Mouse (Mus musculus): ENCODE data around the gene Zfp872. TPM values are rescaled to one million over a fixed set of nuclear protein-coding genes. Genes with fewer than 3 reads are reported as not detected.
"Not testable (repeated sequence)": the region's sequence is repeated elsewhere in the genome, so short reads cannot be mapped to it uniquely, and the experiment has no call there.

The Zfp872 gene
- polyA plus RNA-seq (2016; fragmentation: Nextera tagmentation; extraction: Ambion mirVana), result 0.24 and 0.26 TPM in 2 replicates

DNA sequence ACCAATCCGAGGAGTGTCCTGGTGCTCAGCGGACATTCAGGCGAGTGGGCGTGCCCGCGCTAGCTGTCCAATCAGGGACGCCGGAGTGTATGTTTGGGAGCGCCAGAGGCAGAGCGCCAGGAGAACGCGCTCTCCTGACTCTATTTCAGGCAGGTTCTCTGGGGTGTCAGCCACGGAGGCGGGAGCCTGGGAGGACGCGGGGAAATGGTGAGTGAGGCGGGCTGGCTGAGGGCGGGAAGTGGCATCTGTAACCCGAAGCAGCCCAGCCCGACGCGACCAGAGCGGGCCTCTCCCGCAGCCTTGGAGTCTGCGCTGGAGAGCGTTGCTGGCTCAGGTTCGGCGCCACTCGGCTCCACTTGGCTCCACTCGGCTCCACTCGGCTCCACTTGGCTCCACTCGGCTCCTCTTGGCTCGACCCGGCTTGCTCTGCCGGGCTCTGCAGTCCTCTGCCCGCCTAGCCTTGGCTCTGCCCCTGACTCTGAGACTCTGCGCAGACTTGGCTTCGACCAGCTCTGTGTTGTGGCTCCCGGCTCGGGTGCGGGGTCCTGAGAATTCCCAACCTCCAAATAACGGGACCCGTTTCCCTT lies at the start of gene Zfp872:
TSS of gene Zfp872 (plus strand) at position 66 of the 587 bp plus-strand sequence.
- Histone ChIP-seq H3K4me1 (0 out of 2 replicates have a peak, but pooled peaks cover 3% of the 10 kb centered on the region), H3K9me3 (peaks cover 24% of the 10 kb centered on the region), H3K36me3 (replicated peaks) (no peaks in the 10 kb centered on the region), H3K4me3 (peak within 1 kb of the TSS; percentile 52), H3K27ac (replicated peaks) (peak within 1 kb of the TSS; percentile 30; the same call in 1 of the 2 replicates), H3K27me3 (replicated peaks; ENCODE audit: low read depth, poor library complexity, severe bottlenecking) (peaks cover 21% of the 10 kb centered on the region)
- WGBS, result 12% methylated on average over 43 of the region's 43 CpGs
- peak; percentile 77 for DNase-seq (ENCODE audit: low spot score)

DNA sequence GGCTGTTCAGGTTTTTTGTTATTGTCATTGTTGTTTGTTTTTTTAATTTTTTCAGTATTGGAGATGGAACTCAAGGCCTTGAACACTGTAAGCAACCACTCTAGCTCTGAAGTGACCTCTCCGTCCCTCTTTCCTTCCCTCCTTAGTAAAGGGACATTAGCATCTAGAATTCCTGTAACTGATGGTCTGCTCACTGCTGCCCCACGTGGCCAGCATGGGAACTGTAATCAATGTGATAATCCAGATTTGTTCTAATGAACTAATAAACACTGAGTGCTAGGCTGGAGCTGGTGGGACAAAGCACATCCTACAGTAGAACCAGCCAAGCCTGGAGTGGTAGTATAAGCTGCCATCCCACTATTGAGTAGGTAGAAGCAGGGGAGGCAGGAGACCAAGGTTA lies 49.4 kb upstream of the Zfp872 start:
- Histone ChIP-seq H3K9me3 (peaks cover 3% of the 10 kb centered on the region; the same call in 1 of the 2 replicates), H3K27me3 (replicated peaks; ENCODE audit: low read depth, poor library complexity, severe bottlenecking) (peaks cover 29% of the 10 kb centered on the region), H3K36me3 (replicated peaks) (no peaks in the 10 kb centered on the region), H3K27ac (replicated peaks) (no peak overlapping the region), H3K4me1 (peaks cover 13% of the 10 kb centered on the region; the same call in 1 of the 2 replicates), H3K4me3 (no peak overlapping the region)
- DNase-seq (ENCODE audit: low spot score), result peak; percentile 53
- 31% methylated on average over 2 of the region's 2 CpGs for WGBS

DNA sequence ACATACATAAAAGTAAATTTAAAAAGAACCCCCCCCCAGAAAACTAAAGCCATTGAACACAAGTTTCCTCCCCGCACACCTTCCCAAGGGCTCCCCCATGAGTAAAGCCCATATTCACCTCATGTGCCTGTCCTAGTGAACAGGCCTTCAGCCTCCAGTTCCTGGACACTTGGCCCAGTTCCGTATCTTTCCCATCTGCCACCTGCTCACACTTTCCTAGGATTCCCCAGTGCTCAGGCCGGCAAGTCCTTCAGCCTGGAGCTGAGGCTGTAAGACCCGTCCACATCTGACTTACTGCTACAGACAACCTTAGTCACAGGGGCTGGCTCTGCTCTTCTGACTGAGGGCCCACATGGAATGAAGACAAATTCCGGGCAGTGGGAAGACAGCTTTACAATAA lies 48.1 kb upstream of the Zfp872 start:
- Histone ChIP-seq H3K4me3 (no peak overlapping the region), H3K27me3 (replicated peaks; ENCODE audit: low read depth, poor library complexity, severe bottlenecking) (peaks cover 28% of the 10 kb centered on the region), H3K9me3 (peaks cover 3% of the 10 kb centered on the region; the same call in 1 of the 2 replicates), H3K27ac (replicated peaks) (no peak overlapping the region), H3K4me1 (peaks cover 13% of the 10 kb centered on the region; the same call in 1 of the 2 replicates), H3K36me3 (replicated peaks) (no peaks in the 10 kb centered on the region)
- DNase-seq (ENCODE audit: low spot score), result no peak
- WGBS, result 95% methylated on average over 5 of the region's 5 CpGs

DNA sequence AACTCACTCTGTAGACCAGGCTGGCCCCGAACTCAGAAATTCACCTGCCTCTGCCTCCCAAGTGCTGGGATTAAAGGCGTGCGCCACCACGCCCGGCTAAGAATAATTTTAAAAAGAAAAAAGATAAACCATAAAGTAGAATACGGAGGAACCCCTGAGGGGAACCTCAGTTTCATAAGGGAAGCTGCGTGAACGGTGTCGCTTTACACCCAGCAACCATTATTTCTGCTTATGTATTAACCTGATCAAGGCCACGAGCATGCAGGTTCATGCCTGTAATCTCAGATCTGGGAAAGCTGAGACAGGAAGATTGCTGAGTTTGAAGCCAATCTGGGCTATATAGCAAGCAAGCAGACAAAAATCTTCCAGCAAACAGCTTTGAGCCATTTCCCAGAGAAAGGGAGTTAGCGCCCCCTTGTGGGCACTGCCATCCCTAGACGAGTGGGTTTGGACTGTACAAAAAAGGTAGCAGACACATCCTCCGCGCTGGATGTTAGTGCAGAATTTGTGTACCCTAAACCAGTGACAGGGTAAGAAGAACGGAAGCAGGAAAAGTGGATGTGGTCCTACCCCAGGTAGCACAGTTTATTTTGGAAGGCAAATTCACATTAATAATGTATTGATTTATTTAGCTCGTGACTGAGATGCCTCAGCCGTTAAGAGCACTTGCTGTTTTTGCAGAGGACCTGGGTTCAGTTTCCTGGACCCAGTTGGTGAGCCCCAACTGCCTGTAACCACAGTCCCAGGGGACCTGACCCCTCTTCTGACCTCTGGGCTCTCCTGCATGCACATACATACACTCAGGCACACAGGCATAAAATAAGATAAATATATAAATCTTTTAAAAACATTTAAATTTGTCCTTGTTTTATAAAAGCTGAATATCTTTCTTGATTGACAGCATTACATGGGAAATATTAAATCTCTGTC lies 44.5 kb upstream of the Zfp872 start:
- H3K9me3 ChIP-seq, result peaks cover 12% of the 10 kb centered on the region
- peak; percentile 87 for DNase-seq (ENCODE audit: low spot score)
- H3K4me1 ChIP-seq, result no peaks in the 10 kb centered on the region
- no peak overlapping the region for H3K27ac ChIP-seq (replicated peaks)
- H3K27me3 ChIP-seq (replicated peaks; ENCODE audit: low read depth, poor library complexity, severe bottlenecking), result no peaks in the 10 kb centered on the region
- H3K4me3 ChIP-seq, result no peak overlapping the region
- no peaks in the 10 kb centered on the region for H3K36me3 ChIP-seq (replicated peaks)
- WGBS, result 58% methylated on average over 17 of the region's 17 CpGs

DNA sequence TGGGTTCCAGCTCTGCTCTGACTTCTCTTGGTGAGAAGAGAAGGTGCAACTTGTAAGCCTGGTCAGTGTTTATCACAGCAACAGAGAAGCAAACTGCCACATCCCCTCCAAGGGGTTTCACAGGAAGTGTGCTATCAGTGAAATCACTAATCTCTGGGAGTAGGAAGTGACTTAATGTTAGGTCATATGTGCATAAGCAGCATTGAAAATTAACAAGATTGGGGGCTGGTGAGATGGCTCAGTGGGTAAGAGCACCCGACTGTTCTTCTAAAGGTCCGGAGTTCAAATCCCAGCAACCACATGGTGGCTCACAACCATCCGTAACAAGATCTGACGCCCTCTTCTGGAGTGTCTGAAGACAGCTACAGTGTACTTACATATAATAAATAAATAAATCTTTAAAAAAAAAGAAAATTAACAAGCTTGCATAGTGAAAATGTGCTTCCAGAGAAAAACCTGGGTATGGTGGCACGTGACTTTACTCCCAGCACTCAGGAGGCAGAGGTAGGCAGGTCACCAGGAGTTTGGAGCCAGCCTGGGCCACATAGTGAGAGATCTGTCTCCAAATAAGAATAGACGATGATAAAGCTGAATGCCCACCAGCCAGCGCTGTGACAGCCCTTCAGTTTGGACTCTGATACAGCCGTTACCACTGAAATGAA lies 43.5 kb upstream of the Zfp872 start:
- no peak for DNase-seq (ENCODE audit: low spot score)

DNA sequence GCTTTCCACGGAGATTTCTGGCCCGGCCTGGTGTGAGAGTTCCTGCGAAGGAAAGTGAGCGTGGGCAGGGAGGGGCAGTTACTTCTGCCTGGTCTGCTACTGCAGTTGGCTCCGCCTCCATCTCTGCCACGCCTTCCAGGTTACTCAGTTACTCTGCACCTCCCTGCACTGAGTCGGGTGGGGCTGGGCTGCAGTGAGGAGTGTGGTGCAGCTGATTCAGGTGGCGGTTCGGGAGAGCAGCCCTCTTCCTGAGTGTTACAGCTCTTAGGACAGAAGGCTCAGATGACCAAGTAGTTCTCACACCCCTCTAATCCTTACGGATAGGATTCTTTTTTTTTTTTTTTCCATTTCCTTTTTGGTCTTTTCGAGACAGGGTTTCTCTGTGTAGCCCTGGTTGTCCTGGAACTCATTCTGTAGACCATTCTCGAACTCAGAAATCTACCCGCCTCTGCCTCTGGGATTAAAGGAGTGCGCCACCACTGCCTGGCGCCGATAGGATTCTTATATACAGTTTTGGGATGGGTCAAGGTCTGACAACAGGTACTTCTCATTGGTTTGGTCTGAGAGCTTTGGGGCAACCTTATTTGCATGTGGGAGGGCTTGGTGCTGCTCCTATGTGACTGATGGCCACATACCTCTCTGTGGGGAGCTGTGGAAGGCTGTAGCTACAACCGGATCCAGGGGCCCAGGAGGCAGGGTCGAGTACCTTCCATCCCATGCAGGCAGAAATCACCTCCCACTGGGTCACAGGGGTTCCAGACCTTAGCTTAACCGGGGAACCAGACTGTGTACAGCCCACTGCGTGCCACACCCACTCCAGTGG lies 38.3 kb upstream of the Zfp872 start:
- Histone ChIP-seq H3K27me3 (replicated peaks; ENCODE audit: low read depth, poor library complexity, severe bottlenecking) (no peaks in the 10 kb centered on the region), H3K9me3 (peaks cover 9% of the 10 kb centered on the region; the same call in 1 of the 2 replicates), H3K36me3 (replicated peaks) (no peaks in the 10 kb centered on the region), H3K4me3 (no peak overlapping the region), H3K27ac (replicated peaks) (no peak overlapping the region), H3K4me1 (no peaks in the 10 kb centered on the region)
- WGBS, result 80% methylated on average over 20 of the region's 20 CpGs
- DNase-seq (ENCODE audit: low spot score), result no peak

More for the DNA sequence above, 43.5 kb upstream of the Zfp872 start:
- Histone ChIP-seq H3K27ac (replicated peaks) (no peak overlapping the region), H3K27me3 (replicated peaks; ENCODE audit: low read depth, poor library complexity, severe bottlenecking) (no peaks in the 10 kb centered on the region), H3K4me1 (no peaks in the 10 kb centered on the region), H3K9me3 (peaks cover 12% of the 10 kb centered on the region), H3K4me3 (no peak overlapping the region), H3K36me3 (replicated peaks) (no peaks in the 10 kb centered on the region)
- 87% methylated on average over 8 of the region's 8 CpGs for WGBS

DNA sequence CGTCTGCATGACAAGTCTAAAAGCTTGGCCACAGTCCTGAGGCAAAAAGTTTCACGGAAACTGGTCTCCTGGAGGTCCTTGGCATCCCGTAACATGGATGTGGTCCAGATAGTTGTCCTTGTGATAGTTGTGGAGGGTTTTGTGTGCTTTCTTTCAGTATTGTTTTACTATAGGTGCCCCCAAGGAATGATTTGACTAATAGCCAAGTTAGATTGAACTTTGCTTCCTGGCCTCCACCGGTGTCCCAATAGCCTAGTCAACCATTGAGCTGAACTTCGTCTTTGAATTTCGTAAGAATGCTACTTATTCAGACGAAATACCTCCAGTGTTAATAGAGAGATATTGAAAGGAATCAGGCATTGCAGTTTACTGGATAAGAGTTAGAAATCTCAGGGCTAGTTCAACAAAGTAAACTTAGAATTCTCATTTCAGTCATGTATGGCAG lies 37.6 kb upstream of the Zfp872 start:
- WGBS, result 85% methylated on average over 7 of the region's 7 CpGs
- H3K36me3 ChIP-seq (replicated peaks); H3K27ac ChIP-seq (replicated peaks); H3K4me3 ChIP-seq; H3K9me3 ChIP-seq; DNase-seq (ENCODE audit: low spot score); H3K27me3 ChIP-seq (replicated peaks; ENCODE audit: low read depth, poor library complexity, severe bottlenecking); H3K4me1 ChIP-seq: not testable (repeated sequence)

DNA sequence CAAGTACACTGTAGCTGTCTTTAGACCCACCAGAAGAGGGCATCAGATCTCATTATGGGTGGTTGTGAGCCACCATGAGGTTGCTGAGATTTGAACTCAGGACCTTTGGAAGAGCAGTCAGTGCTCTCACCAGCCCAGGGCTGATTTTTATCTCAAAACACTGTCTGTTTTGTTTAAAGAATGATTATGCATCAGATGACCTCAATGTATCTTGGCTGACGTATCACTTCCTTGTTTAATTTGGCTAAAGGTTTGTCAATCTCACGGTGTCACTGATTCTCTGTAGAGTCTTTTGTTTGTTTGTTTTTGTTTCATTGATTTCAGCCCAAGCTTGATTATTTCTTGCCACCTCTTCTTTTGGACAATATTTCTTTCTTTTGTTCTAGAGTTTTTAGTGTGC lies 36.9 kb upstream of the Zfp872 start:
- no peaks in the 10 kb centered on the region for H3K36me3 ChIP-seq (replicated peaks)
- WGBS, result 88% methylated on average over 2 of the region's 2 CpGs
- H3K4me1 ChIP-seq, result peaks cover 4% of the 10 kb centered on the region; the same call in 1 of the 2 replicates
- peaks cover 9% of the 10 kb centered on the region; the same call in 1 of the 2 replicates for H3K9me3 ChIP-seq
- no peaks in the 10 kb centered on the region for H3K27me3 ChIP-seq (replicated peaks; ENCODE audit: low read depth, poor library complexity, severe bottlenecking)
- H3K4me3 ChIP-seq, result no peak overlapping the region
- no peak for DNase-seq (ENCODE audit: low spot score)
- H3K27ac ChIP-seq (replicated peaks), result no peak overlapping the region

DNA sequence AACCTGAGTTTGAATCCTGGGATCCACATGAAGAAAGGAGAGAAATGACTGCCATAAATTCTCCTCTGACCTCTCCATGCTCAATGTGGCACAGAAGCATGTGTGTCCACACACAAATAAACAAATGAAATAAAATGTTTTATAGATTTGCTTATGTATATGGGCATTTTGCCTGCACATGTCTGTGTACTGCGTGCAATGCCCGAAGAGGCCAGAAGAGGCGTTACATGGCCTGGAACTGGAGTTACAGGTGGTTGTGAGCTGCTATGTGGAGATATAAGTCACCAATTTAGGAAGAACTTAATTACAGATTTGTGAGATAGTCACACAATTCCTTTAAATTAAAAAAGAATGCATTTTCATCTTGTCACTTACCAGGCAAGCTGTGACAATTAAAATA lies 34.1 kb upstream of the Zfp872 start:
- peaks cover 10% of the 10 kb centered on the region for H3K36me3 ChIP-seq (replicated peaks)
- no peak overlapping the region for H3K4me3 ChIP-seq
- no peaks in the 10 kb centered on the region; the same call in 1 of the 2 replicates for H3K9me3 ChIP-seq
- no peak for DNase-seq (ENCODE audit: low spot score)
- H3K4me1 ChIP-seq, result peaks cover 17% of the 10 kb centered on the region
- peaks cover 13% of the 10 kb centered on the region for H3K27me3 ChIP-seq (replicated peaks; ENCODE audit: low read depth, poor library complexity, severe bottlenecking)
- WGBS, result 90% methylated on average over 3 of the region's 3 CpGs
- no peak overlapping the region for H3K27ac ChIP-seq (replicated peaks)

DNA sequence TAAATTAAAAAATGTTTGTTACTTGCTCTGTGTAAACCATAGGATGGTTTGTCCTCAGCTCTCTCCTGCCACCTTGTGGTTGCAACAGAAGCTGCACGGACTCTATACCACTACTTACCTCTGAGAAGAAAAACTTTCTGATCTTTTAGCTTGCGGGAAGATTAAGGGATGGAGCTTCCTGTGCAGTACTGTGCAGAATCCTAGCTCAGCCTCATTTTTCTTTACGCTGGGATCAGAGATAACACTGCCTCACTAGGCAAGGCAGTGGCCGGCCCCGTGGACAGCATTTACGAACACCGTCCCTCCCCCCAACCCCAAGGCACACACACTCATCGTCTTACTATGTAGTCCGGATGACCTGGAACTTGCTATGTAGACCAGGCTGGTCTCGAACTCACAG lies 32.3 kb upstream of the Zfp872 start:
- H3K9me3 ChIP-seq, result no peaks in the 10 kb centered on the region
- peak overlapping the region; percentile 69 for H3K4me3 ChIP-seq
- WGBS, result 32% methylated on average over 10 of the region's 10 CpGs
- H3K4me1 ChIP-seq, result peaks cover 17% of the 10 kb centered on the region
- H3K27ac ChIP-seq (replicated peaks), result no peak overlapping the region
- H3K27me3 ChIP-seq (replicated peaks; ENCODE audit: low read depth, poor library complexity, severe bottlenecking), result peaks cover 13% of the 10 kb centered on the region
- peaks cover 10% of the 10 kb centered on the region for H3K36me3 ChIP-seq (replicated peaks)
- DNase-seq (ENCODE audit: low spot score), result peak; percentile 71

DNA sequence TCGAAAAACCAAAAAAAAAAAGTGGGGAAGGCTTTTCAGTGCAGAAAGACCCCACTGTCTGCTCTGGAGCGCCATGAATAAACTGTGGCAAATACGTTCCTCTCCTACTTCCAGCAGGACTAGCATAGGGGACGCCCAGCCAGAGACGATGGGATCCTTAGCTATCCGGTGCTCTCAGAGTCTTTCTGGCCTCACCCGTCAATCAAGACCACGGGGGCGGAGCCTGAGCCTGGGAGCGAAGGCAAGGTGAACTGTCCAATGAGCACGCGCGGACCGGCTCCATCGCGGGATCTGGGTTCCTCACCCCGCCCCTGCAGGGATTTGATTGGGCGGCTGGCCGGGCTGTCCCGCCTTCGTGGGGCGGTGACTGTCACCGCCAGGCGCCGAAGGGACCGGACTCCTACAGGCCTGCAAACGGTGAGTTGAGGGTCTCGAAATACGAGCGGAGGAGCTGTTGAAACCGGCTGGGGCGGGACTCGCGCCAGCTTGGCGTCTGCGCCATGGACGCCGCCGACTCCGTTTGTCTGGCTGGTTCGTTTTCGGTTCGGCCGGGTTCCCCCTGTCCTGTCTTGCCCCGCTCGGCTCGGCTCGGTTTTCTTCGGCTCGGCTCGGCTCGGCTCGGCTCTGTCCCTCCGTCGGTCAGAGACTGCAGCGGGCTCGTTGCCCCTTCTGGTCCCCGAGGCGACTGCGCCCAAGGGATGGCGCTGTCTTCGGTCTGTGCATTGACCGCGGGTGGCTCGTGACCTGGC lies 31.2 kb upstream of the Zfp872 start, which contains the start of gene Pigyl:
TSS of gene Pigyl (plus strand) at position 350 of the 749 bp plus-strand sequence.
- Histone ChIP-seq H3K4me3 (peak within 1 kb of the TSS; percentile 69), H3K9me3 (no peaks in the 10 kb centered on the region), H3K27ac (replicated peaks) (peak within 1 kb of the TSS; percentile 87), H3K27me3 (replicated peaks; ENCODE audit: low read depth, poor library complexity, severe bottlenecking) (peaks cover 13% of the 10 kb centered on the region), H3K36me3 (replicated peaks) (peaks cover 10% of the 10 kb centered on the region), H3K4me1 (peaks cover 17% of the 10 kb centered on the region)
- DNase-seq (ENCODE audit: low spot score), result peak; percentile 99
- under 1% methylated on average over 65 of the region's 65 CpGs for WGBS
